Mouse (Mus musculus) liver, embryonic 14.5 days (tissue): ENCODE results near the gene Nr5a2.

Source experiments
- CTCF ChIP-seq: IDR thresholded peaks from 2 replicates; pipeline ENCODE4 v1.5.1; 2016; ENCODE audit warnings: antibody characterized with exemption, low read depth, control low read depth
- EP300 ChIP-seq: IDR thresholded peaks from 2 replicates; pipeline ENCODE4 v1.6.1; 2016; ENCODE audit warnings: antibody characterized with exemption, low read depth

DNA sequence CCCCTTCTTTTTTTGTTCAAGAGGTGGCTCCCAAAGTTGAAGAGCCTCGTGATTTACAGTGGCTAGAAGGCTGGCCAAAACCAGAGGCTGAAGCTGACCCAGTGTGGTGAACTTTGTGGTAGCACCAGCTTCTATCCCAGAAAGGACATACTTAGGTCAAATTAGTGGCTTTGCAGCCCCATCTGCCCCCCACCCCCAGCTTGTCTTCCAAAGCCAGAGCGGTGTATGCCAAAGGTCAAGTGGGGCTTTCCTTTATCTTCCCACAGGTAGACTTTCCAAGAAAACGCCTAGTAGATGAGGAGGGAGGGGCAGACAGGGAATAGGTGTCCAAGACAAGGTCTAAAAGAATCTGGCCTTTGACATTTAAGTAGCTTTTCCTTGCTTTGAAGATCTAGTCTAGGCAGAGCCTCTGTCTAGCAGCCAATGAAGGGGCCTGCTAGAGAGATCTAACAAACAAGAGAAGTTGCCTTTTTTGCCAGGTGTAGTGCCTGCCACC is 9.0 kb downstream of the Nr5a2 start:
- no peak for TF ChIP-seq CTCF
- TF ChIP-seq EP300, result no peak
